Mouse (Mus musculus) small intestine, adult 2 months (tissue): ENCODE results near the gene Gm2012. TPM values are rescaled to one million over a fixed set of nuclear protein-coding genes. Genes with fewer than 3 reads are reported as not detected.
"Not testable (repeated sequence)": the region's sequence is repeated elsewhere in the genome, so short reads cannot be mapped to it uniquely, and the experiment has no call there.

Experiments used
- H3K27ac ChIP-seq: fragments of 200-500 bp; 2 replicates; pipeline ENCODE4 v1.5.1; 2012; ENCODE audit warnings: low read depth, low read length, control low read depth, inconsistent platforms; ENCODE audit not compliant: insufficient read depth
- H3K27me3 ChIP-seq: fragments of 200-500 bp; 2 replicates; pipeline ENCODE4 v1.6.1; 2012; ENCODE audit warnings: mild to moderate bottlenecking, moderate library complexity, low read length, inconsistent platforms; ENCODE audit not compliant: control insufficient read depth, insufficient read depth
- H3K36me3 ChIP-seq: fragments of 200-500 bp; 2 replicates; pipeline ENCODE4 v1.6.1; 2012; ENCODE audit warnings: mild to moderate bottlenecking, low read length, control low read depth, inconsistent platforms; ENCODE audit not compliant: control insufficient read depth, insufficient read depth
- H3K4me1 ChIP-seq: fragments of 200-500 bp; 2 replicates; pipeline ENCODE4 v1.6.1; 2012; ENCODE audit warnings: low read length, inconsistent platforms, mixed read lengths; ENCODE audit not compliant: control insufficient read depth, insufficient read depth, insufficient read length
- H3K4me3 ChIP-seq: fragments of 200-500 bp; 2 replicates; pipeline ENCODE4 v1.5.1; 2012; ENCODE audit warnings: low read depth, mild to moderate bottlenecking, control low read depth, inconsistent platforms, low read length, moderate library complexity
- WGBS: fragments of 180-500 bp; shearing (Covaris S2); methylation state at CpG from one replicate; pipeline ENCODE4 v1.1.7; 2018; 5-methylcytosine and 5-hydroxymethylcytosine counted together
- polyA plus RNA-seq: library from polyadenylated mRNA; depleted of rRNA; stranded (reverse); fragments of >200 nt; gene quantifications from 2 replicates; pipeline ENCODE4 v1.2.3, GENCODE M21; 2012; rRNA removed

Gene Gm2012
- polyA plus RNA-seq = not detected in 2 replicates

- not testable (repeated sequence) for H3K27me3 ChIP-seq, H3K4me1 ChIP-seq, H3K27ac ChIP-seq, H3K36me3 ChIP-seq, H3K4me3 ChIP-seq
- WGBS = 100% methylated on average over 1 of the region's 5 CpGs
Observed at GRCm38 (mm10) chrX:26231255-26231654, at the start of gene Gm2012. TSS of gene Gm2012 (minus strand) at chrX:26231355.

- not testable (repeated sequence) for H3K27me3 ChIP-seq, H3K36me3 ChIP-seq, H3K4me3 ChIP-seq, H3K27ac ChIP-seq, H3K4me1 ChIP-seq
- 79% methylated on average over 12 of the region's 12 CpGs for WGBS
Observed at GRCm38 (mm10) chrX:26159146-26159545, 72.0 kb downstream of the Gm2012 start.

Other genes starting within 250 kb of the Gm2012 start
- not detected in 2 replicates for gene Gm5168, start 180.3 kb downstream of the Gm2012 start, polyA plus RNA-seq
- not detected in 2 replicates for gene Gm2030, start 78.7 kb upstream of the Gm2012 start, polyA plus RNA-seq